Mouse (Mus musculus): ENCODE results near the gene Cdc40. TPM values are rescaled to one million over a fixed set of nuclear protein-coding genes. Genes with fewer than 3 reads are reported as not detected.
"Not testable (repeated sequence)": the region's sequence is repeated elsewhere in the genome, so short reads cannot be mapped to it uniquely, and the experiment has no call there.

Cdc40 gene
- polyA plus RNA-seq, 1 experiment from 2014 or later, result 30.4 TPM

GRCm38 (mm10) chr10:40816471-40816870 lies 66.6 kb downstream of the Cdc40 start:
- no peaks in the 10 kb centered on the region for H3K4me1 ChIP-seq (ENCODE audit: control insufficient read depth, insufficient read depth, low read length)
- no peaks in the 10 kb centered on the region for H3K36me3 ChIP-seq (ENCODE audit: control insufficient read depth, insufficient read depth, low read length)
- no peak overlapping the region for H3K9ac ChIP-seq (ENCODE audit: low read length)
- H3K4me3 ChIP-seq (replicated peaks; ENCODE audit: low read length), result no peak overlapping the region
- 53% methylated on average over 6 of the region's 6 CpGs for WGBS
- H3K27ac ChIP-seq (ENCODE audit: low read length), result no peak overlapping the region
- H3K4me2 ChIP-seq (ENCODE audit: low read depth, low read length), result no peak overlapping the region
- no peaks in the 10 kb centered on the region for H3K27me3 ChIP-seq (ENCODE audit: control insufficient read depth, insufficient read depth, low read length)
- no peak for ATAC-seq (ENCODE audit: insufficient read depth, low FRiP score)
- H3K9me3 ChIP-seq (replicated peaks; ENCODE audit: control insufficient read depth, low read length), result no peaks in the 10 kb centered on the region

- Histone ChIP-seq H3K9me3 (replicated peaks; ENCODE audit: control insufficient read depth, low read length) (no peaks in the 10 kb centered on the region), H3K4me3 (replicated peaks; ENCODE audit: low read length) (no peak overlapping the region), H3K27ac (ENCODE audit: low read length) (no peak overlapping the region), H3K36me3 (ENCODE audit: control insufficient read depth, insufficient read depth, low read length) (no peaks in the 10 kb centered on the region), H3K27me3 (ENCODE audit: control insufficient read depth, insufficient read depth, low read length) (no peaks in the 10 kb centered on the region), H3K4me1 (ENCODE audit: control insufficient read depth, insufficient read depth, low read length) (no peaks in the 10 kb centered on the region), H3K9ac (ENCODE audit: low read length) (no peak overlapping the region), H3K4me2 (ENCODE audit: low read depth, low read length) (no peak overlapping the region)
- WGBS, result 67% methylated on average over 4 of the region's 4 CpGs
- no peak for ATAC-seq (ENCODE audit: insufficient read depth, low FRiP score)
These were observed 69.5 kb downstream of the Cdc40 start for GRCm38 (mm10) chr10:40813627-40814026.

GRCm38 (mm10) chr10:40809411-40809910 lies 73.7 kb downstream of the Cdc40 start:
- H3K4me3 ChIP-seq (replicated peaks; ENCODE audit: low read length); H3K4me2 ChIP-seq (ENCODE audit: low read depth, low read length); ATAC-seq (ENCODE audit: insufficient read depth, low FRiP score); H3K4me1 ChIP-seq (ENCODE audit: control insufficient read depth, insufficient read depth, low read length); H3K36me3 ChIP-seq (ENCODE audit: control insufficient read depth, insufficient read depth, low read length); H3K9me3 ChIP-seq (replicated peaks; ENCODE audit: control insufficient read depth, low read length); H3K9ac ChIP-seq (ENCODE audit: low read length); H3K27ac ChIP-seq (ENCODE audit: low read length); H3K27me3 ChIP-seq (ENCODE audit: control insufficient read depth, insufficient read depth, low read length): not testable (repeated sequence)
- WGBS, result 33% methylated on average over 5 of the region's 5 CpGs

- Histone ChIP-seq H3K36me3 (ENCODE audit: control insufficient read depth, insufficient read depth, low read length) (no peaks in the 10 kb centered on the region), H3K9ac (ENCODE audit: low read length) (no peak overlapping the region), H3K4me2 (ENCODE audit: low read depth, low read length) (no peak overlapping the region), H3K27ac (ENCODE audit: low read length) (no peak overlapping the region), H3K27me3 (ENCODE audit: control insufficient read depth, insufficient read depth, low read length) (no peaks in the 10 kb centered on the region), H3K9me3 (replicated peaks; ENCODE audit: control insufficient read depth, low read length) (no peaks in the 10 kb centered on the region), H3K4me3 (replicated peaks; ENCODE audit: low read length) (no peak overlapping the region), H3K4me1 (ENCODE audit: control insufficient read depth, insufficient read depth, low read length) (no peaks in the 10 kb centered on the region)
- ATAC-seq (ENCODE audit: insufficient read depth, low FRiP score), result no peak
- 78% methylated on average over 4 of the region's 4 CpGs for WGBS
These were observed 76.9 kb downstream of the Cdc40 start for GRCm38 (mm10) chr10:40806221-40806620.

- H3K27ac ChIP-seq (ENCODE audit: low read length), result no peak overlapping the region
These were observed 77.9 kb downstream of the Cdc40 start for GRCm38 (mm10) chr10:40805221-40805620.

GRCm38 (mm10) chr10:40792115-40792514 lies 91.0 kb downstream of the Cdc40 start:
- Histone ChIP-seq H3K9ac (ENCODE audit: low read length) (no peak overlapping the region), H3K9me3 (replicated peaks; ENCODE audit: control insufficient read depth, low read length) (no peaks in the 10 kb centered on the region), H3K4me2 (ENCODE audit: low read depth, low read length) (no peak overlapping the region), H3K36me3 (ENCODE audit: control insufficient read depth, insufficient read depth, low read length) (no peaks in the 10 kb centered on the region), H3K27me3 (ENCODE audit: control insufficient read depth, insufficient read depth, low read length) (no peaks in the 10 kb centered on the region), H3K4me1 (ENCODE audit: control insufficient read depth, insufficient read depth, low read length) (no peaks in the 10 kb centered on the region), H3K27ac (ENCODE audit: low read length) (no peak overlapping the region), H3K4me3 (replicated peaks; ENCODE audit: low read length) (no peak overlapping the region)
- WGBS, result 83% methylated on average over 3 of the region's 3 CpGs
- ATAC-seq (ENCODE audit: insufficient read depth, low FRiP score), result no peak

More at GRCm38 (mm10) chr10:40805221-40805620, 77.9 kb downstream of the Cdc40 start:
- Histone ChIP-seq H3K36me3 (ENCODE audit: control insufficient read depth, insufficient read depth, low read length) (no peaks in the 10 kb centered on the region), H3K4me1 (ENCODE audit: control insufficient read depth, insufficient read depth, low read length) (no peaks in the 10 kb centered on the region), H3K4me3 (replicated peaks; ENCODE audit: low read length) (no peak overlapping the region), H3K9ac (ENCODE audit: low read length) (no peak overlapping the region), H3K4me2 (ENCODE audit: low read depth, low read length) (no peak overlapping the region), H3K9me3 (replicated peaks; ENCODE audit: control insufficient read depth, low read length) (no peaks in the 10 kb centered on the region), H3K27me3 (ENCODE audit: control insufficient read depth, insufficient read depth, low read length) (no peaks in the 10 kb centered on the region)
- 82% methylated on average over 1 of the region's 1 CpGs for WGBS
- ATAC-seq (ENCODE audit: insufficient read depth, low FRiP score), result no peak

- Histone ChIP-seq H3K27me3 (ENCODE audit: control insufficient read depth, insufficient read depth, low read length) (no peaks in the 10 kb centered on the region), H3K9me3 (replicated peaks; ENCODE audit: control insufficient read depth, low read length) (no peaks in the 10 kb centered on the region), H3K9ac (ENCODE audit: low read length) (no peak overlapping the region), H3K4me1 (ENCODE audit: control insufficient read depth, insufficient read depth, low read length) (no peaks in the 10 kb centered on the region), H3K4me2 (ENCODE audit: low read depth, low read length) (no peak overlapping the region), H3K36me3 (ENCODE audit: control insufficient read depth, insufficient read depth, low read length) (no peaks in the 10 kb centered on the region), H3K4me3 (replicated peaks; ENCODE audit: low read length) (no peak overlapping the region), H3K27ac (ENCODE audit: low read length) (no peak overlapping the region)
- ATAC-seq (ENCODE audit: insufficient read depth, low FRiP score), result no peak
- WGBS, result 79% methylated on average over 3 of the region's 3 CpGs
These were observed 92.7 kb downstream of the Cdc40 start for GRCm38 (mm10) chr10:40790406-40790805.

Other genes with a start within 250 kb of the Cdc40 start
- gene Mettl24, start 200.0 kb downstream of the Cdc40 start, polyA plus RNA-seq (2015; fragmentation: Nextera tagmentation; extraction: Ambion mirVana), result 2.1 and 2.3 TPM in 2 replicates
- gene Wasf1, start 164 bp upstream of the Cdc40 start, polyA plus RNA-seq (2015; fragmentation: Nextera tagmentation; extraction: Ambion mirVana), result 8.9 and 9.4 TPM in 2 replicates
- not detected in 2 replicates for gene Gpr6, start 189.0 kb upstream of the Cdc40 start, polyA plus RNA-seq (2015; fragmentation: Nextera tagmentation; extraction: Ambion mirVana)